Mouse (Mus musculus) cortical plate, adult 2 months (tissue): ENCODE data around the gene Hmgcl.

Experiments
- CTCF ChIP-seq: fragments of 200-500 bp; IDR thresholded peaks from 2 replicates; pipeline ENCODE4 v1.5.1; 2011; ENCODE audit warnings: mild to moderate bottlenecking, control low read depth, low read length; ENCODE audit not compliant: insufficient read depth; ENCODE audit errors: extremely low read depth
- POLR2A ChIP-seq: fragments of 200-500 bp; IDR thresholded peaks from 2 replicates; pipeline ENCODE4 v1.6.1; 2011; ENCODE audit warnings: mild to moderate bottlenecking, low read length, control low read depth; ENCODE audit not compliant: insufficient read depth; ENCODE audit errors: extremely low read depth

- TF ChIP-seq CTCF, result no peak
- no peak for TF ChIP-seq POLR2A
Observed at GRCm38 (mm10) chr4:135971805-135972555, 25.7 kb downstream of the Hmgcl start.
